Mouse (Mus musculus) E14TG2a.4 (cell line): ENCODE data around the gene Vwce.

Source experiments
- H3K27me3 ChIP-seq: 2 replicates; pipeline ENCODE4 v1.6.1; 2014; ENCODE audit warnings: low read length, control low read depth; ENCODE audit not compliant: insufficient read depth
- H3K36me3 ChIP-seq: 2 replicates; pipeline ENCODE4 v1.6.1; 2014; ENCODE audit warnings: low read length, control low read depth; ENCODE audit not compliant: insufficient read depth
- H3K4me1 ChIP-seq: replicated peaks from 2 replicates; pipeline ENCODE4 v1.6.1; 2014; ENCODE audit warnings: low read depth, low read length, control low read depth
- H3K4me3 ChIP-seq: replicated peaks from 2 replicates; pipeline ENCODE4 v1.5.1; 2014; ENCODE audit warnings: mild to moderate bottlenecking, low read length
- H3K9me3 ChIP-seq: 2 replicates; pipeline ENCODE4 v1.6.1; 2014; ENCODE audit warnings: low read length, control low read depth
- CTCF ChIP-seq: conservative IDR thresholded peaks from 2 replicates; pipeline ENCODE4 v1.5.1; 2014; ENCODE audit warnings: low read length
- NANOG ChIP-seq: IDR thresholded peaks from 2 replicates; pipeline ENCODE4 v1.6.1; 2014; ENCODE audit warnings: borderline replicate concordance, low read length, mixed read lengths
- POU5F1 ChIP-seq: IDR thresholded peaks from 2 replicates; pipeline ENCODE4 v1.6.1; 2014; ENCODE audit warnings: low read length, borderline replicate concordance

The Vwce gene

DNA sequence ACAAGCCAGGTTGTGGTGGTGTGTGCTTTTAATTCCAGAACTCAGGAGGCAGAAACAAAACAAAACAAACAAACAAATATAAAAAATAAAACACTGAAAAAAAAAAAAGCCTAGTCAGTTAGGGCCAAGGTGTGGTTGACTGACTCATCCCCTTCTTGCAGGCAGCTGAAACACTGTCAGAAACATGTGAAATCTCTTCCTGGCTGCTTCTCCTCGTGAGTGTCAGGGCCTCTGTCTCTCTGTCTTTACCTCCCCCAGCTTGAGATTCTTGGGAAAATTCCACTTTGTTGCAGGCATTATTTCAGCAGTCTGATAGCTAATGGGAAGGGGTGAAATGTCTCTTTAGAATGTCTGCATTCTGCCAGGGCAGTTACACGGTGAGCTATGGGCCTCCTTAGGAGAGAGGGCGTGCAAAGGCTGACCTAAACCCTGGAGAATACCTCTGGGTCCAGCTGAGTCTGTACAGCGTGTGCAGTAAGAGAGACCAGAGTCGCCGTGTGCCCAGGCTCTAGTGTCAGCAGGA, 31.7 kb upstream of the Vwce start:
- H3K4me1 ChIP-seq = peaks cover 64% of the 10 kb centered on the region
- H3K36me3 ChIP-seq = peaks cover 48% of the 10 kb centered on the region
- TF ChIP-seq CTCF (no peak), POU5F1 (no peak), NANOG (no peak)
- peak overlapping the region; percentile 63 for H3K4me3 ChIP-seq
- no peaks in the 10 kb centered on the region for H3K27me3 ChIP-seq
- no peaks in the 10 kb centered on the region for H3K9me3 ChIP-seq

DNA sequence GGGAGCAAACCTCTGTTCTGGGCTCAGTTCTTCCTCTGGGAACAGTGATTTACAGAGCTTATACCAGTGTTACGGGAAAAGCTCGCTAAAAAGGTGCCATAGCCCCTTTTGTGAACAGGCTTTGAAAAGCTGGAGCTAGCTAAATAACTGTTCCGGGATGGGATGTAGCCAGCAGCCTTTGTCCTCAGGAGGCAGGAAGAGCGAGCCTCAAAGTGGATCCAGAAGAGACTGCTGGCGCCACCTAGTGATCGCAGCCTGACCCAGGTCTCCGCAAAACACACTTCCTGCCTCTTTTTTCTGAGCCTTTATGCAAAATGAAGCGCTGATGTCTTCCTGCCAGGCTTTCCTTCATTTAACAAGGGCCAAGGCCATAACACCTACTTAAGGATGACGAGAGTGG, 31.2 kb upstream of the Vwce start:
- Histone ChIP-seq H3K4me1 (peaks cover 68% of the 10 kb centered on the region), H3K9me3 (no peaks in the 10 kb centered on the region), H3K4me3 (peak overlapping the region; percentile 99), H3K27me3 (no peaks in the 10 kb centered on the region), H3K36me3 (peaks cover 49% of the 10 kb centered on the region)
- TF ChIP-seq CTCF (peak; percentile 82), POU5F1 (no peak), NANOG (no peak)

DNA sequence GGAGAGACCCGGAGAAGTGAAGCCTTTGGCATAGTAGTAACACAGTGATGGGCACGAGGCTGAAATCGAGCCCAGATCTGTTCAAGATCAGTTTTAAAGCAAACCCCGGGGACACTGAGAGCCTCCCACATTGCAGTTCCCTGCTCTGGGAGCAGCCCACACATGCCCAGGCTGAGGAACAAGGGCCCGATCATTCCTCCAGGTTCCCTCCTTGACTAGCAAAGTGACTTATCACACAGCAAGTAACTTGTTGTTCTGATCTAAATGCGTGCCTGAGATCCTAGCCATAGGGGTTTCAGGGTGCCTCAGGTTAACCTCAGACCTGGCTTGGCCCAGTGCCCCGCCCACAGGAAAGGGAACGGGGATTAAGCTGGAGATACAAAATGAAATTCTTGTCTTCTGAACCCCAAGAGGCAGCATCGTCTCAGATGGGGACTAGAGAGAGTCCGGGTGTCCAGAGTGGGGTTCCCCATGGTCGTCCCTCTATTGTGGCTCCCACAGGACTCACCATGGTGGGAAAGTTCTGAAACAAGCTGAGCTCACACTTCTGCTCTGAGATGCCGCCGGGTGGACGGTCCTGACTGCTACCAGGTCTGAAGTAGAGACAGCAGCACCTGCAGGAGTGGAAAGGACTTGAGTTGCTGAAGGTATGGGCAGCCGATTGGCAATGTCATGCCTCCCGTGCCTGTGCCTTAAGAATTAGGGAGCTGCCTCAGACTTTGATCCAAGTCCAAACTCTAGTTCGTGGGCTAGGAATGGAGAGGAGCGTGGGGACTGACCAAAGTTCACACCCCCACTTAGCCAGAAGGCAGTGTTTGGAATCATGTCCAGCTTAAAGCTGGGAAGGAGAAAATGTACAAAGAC, 30.1 kb upstream of the Vwce start:
- peak overlapping the region; percentile 99 for H3K4me3 ChIP-seq
- H3K27me3 ChIP-seq = no peaks in the 10 kb centered on the region
- peaks cover 76% of the 10 kb centered on the region for H3K4me1 ChIP-seq
- no peak for TF ChIP-seq CTCF
- TF ChIP-seq NANOG = no peak
- no peak for TF ChIP-seq POU5F1
- H3K9me3 ChIP-seq = no peaks in the 10 kb centered on the region
- peaks cover 49% of the 10 kb centered on the region for H3K36me3 ChIP-seq

DNA sequence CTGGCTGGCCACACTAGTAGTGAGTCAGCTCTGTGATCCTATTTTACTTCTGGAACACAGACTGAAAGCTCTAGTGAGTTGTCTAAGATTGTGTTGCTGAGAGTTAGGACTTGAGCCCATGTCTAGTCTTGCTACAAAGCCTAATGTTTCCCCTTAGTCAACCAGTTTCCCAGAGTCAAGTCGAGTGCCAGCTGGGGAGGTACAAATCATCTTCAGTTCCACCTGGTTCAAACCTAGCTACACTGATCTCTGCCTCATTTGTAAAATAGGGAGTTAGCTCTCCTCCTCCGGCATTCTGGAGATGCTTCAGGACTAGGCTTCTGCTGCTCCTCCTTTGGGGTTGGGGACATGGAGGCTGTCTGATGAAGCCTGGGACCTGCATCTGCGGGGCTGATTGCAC, 29.5 kb upstream of the Vwce start:
- TF ChIP-seq POU5F1 = no peak
- TF ChIP-seq NANOG = no peak
- TF ChIP-seq CTCF = no peak
- Histone ChIP-seq H3K4me3 (peak overlapping the region; percentile 99), H3K36me3 (peaks cover 49% of the 10 kb centered on the region), H3K9me3 (no peaks in the 10 kb centered on the region), H3K4me1 (peaks cover 78% of the 10 kb centered on the region), H3K27me3 (no peaks in the 10 kb centered on the region)

DNA sequence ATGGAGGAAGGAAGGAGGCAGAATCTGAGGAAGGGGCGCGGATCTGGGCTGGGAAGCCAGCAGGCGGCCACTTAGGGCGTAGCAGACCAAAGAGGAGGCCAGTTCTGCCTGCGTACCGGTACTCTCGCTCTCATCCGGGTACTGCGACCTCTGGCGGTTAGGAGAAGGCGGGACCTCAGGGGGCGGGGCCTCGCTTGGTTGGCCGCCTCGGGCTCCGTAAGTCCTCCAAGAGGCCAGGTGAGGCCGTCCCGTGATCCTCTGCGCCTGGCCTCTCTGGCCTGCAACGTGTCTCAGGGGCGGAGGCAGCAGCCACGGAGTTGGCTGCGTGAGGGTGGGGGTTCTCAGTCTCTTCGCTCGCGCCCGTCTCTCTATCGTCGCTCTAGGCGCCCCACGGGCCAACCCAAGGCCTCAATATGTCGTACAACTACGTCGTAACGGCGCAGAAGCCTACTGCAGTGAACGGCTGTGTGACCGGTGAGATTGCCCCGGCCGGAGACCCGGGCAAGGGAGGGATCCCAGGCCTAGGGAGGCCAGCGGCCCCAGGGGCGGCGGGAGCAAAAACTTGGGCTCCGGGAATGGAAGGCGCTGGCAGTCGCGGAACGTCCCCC, 28.6 kb upstream of the Vwce start, which contains the start of the genes Ddb1 and Tkfc:
Gene Ddb1, plus strand, starts transcription at position 35 of the 608 bp plus-strand sequence.
Gene Tkfc, minus strand, starts transcription at position 362 of the 608 bp plus-strand sequence.
- TF ChIP-seq POU5F1 = no peak
- no peak for TF ChIP-seq CTCF
- no peak for TF ChIP-seq NANOG
- H3K27me3 ChIP-seq = no peaks in the 10 kb centered on the region
- H3K4me3 ChIP-seq = peak within 1 kb of the TSS; percentile 99
- H3K36me3 ChIP-seq = peaks cover 49% of the 10 kb centered on the region
- H3K9me3 ChIP-seq = no peaks in the 10 kb centered on the region
- peaks cover 81% of the 10 kb centered on the region for H3K4me1 ChIP-seq

DNA sequence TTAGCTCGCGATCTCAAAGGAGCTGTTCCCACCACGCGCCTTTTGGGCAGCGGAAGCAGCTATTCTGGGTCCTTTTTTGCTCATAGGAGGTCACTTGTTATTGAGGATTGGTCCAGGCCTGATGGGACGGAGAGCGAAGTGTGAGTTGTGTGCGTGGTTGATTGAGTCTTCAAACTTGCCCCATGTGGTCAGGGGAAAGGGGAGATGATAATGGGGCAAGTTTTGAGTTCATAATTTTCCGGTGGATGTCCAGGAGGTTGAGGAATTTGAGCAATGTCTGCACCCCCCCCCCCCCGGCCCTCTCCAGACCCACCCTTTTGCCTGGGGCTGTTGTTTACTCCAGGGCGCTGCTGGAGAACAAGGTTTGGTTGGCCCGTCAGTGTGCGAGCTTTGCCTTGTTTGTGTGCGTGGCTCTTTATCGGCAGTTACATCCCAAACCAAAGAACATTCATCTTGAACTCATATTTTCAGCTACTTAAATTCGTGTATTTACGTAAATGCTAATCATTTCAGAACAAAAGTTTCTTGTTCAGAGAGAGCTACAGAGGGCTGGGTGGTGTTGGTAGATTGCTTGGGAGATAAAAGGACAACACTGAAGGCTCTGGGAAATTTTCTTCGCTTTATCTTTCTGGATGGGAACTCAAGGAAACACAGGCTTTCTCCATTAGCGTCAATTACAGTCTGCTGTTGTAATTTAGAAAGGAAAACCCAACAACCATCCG, 28.0 kb upstream of the Vwce start:
- no peaks in the 10 kb centered on the region for H3K9me3 ChIP-seq
- no peaks in the 10 kb centered on the region for H3K27me3 ChIP-seq
- peak overlapping the region; percentile 99 for H3K4me3 ChIP-seq
- no peak for TF ChIP-seq NANOG
- TF ChIP-seq POU5F1 = no peak
- TF ChIP-seq CTCF = no peak
- H3K4me1 ChIP-seq = peaks cover 80% of the 10 kb centered on the region
- peaks cover 50% of the 10 kb centered on the region for H3K36me3 ChIP-seq

DNA sequence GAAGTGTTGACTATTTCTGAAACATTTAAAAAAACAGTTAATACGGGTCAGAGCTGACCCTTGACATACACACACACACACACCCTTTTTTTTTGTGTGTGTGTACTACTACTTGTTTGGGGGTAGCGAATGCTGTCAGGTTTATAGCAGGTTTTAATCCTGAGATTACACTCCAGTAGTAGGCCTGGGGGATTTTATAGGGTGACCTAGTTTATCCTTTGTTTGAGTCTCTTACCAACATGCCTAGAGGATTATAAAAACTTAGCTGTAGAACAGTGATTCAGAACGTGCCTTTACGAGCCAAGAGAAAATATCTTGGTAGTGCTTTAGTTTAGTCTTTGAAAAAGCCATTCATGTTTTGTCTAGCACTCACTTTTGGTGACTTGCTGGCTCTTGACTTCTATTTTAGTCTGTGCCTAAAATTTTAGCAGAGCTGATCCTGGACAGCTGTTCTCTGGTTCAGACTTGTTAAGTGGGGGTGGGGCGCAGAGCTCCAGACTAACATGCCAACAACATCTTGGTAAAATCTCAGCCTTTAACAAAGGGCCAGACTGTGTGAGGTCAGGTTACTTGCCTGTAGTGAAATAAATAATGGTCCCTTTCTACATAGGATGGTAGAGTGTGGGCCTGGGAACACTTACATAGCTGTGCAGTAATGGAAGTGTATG, 25.3 kb upstream of the Vwce start:
- TF ChIP-seq POU5F1 = no peak
- TF ChIP-seq CTCF = no peak
- no peak for TF ChIP-seq NANOG
- Histone ChIP-seq H3K36me3 (peaks cover 74% of the 10 kb centered on the region), H3K4me3 (peak overlapping the region; percentile 5; the same call in 1 of the 2 replicates), H3K4me1 (peaks cover 61% of the 10 kb centered on the region), H3K27me3 (no peaks in the 10 kb centered on the region), H3K9me3 (no peaks in the 10 kb centered on the region)

DNA sequence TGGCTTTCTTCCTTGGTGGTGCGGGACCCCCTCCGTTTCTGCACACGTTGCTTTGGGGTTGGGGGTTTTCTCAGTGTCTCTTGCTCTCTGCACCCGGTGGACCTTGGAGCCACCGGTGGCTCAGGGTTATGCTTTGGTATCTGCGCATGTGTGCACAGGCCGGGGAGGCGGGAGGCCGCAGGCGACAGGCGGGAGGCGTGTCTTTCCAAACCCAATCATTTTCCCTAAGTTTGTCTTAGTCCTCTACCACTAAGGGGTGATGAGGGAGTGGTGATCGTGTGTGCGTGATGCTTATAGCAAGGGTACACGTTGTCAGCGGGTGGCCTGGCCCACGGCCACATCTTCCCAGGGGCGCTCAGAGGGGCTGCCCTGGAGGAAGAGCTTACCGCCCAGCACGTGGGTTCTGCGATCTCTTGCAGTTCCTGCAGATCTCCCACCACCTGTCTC, 882 bp downstream of the Vwce start:
- H3K9me3 ChIP-seq = no peaks in the 10 kb centered on the region
- peaks cover 51% of the 10 kb centered on the region for H3K27me3 ChIP-seq
- TF ChIP-seq CTCF (no peak), NANOG (no peak), POU5F1 (no peak)
- peaks cover 26% of the 10 kb centered on the region for H3K4me1 ChIP-seq
- peaks cover 20% of the 10 kb centered on the region for H3K36me3 ChIP-seq
- H3K4me3 ChIP-seq = peak overlapping the region; percentile 75
